Mouse (Mus musculus): ENCODE data around the gene Cnnm4. TPM values are rescaled to one million over a fixed set of nuclear protein-coding genes. Genes with fewer than 3 reads are reported as not detected.

Gene Cnnm4
- polyA plus RNA-seq (2016; fragmentation: Nextera tagmentation; extraction: Ambion mirVana) = 16.2 and 16.4 TPM in 2 replicates

DNA sequence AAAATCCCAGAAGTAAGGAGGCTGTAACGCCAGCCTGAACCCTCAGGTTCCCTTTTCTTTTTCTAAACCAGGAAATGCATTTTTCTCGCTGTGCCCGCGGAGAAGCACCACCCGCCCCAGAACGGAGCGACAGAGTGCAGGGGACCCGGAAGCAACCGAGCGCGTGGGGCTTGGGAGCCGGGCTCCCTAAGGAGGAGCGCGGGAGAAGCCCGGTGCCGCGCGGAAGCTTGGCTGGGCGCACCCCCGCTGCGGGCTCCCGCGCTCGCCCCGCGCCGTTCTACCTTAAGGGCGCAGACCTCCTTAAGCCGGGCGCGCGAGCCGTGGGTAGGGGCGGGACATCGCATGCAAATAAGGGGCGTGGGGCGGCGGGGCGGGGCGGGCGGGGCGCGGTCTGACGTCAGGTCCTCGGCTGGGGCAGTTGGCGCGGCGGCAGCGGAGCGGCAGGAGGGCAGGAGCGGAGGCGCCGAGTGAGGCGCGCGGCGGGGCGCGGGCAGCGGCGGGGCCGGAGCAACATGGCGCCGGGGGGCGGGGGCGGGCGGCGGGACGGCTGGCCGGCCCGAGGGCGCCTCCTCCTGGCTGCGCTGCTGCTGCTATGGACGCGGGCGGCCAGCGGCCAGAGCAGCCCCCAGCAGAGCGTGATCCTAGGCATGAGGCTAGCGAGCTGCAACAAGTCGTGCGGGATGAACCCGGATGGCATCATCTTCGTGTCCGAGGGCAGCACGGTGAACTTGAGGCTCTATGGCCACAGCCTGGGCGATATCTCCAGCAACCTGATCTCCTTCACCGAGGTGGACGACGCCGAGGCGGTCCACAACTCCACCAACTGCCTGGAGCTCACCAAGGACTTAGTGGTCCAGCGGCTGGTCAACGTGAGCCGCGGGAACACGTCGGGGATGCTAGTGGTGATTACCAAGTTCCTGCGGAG is at the start of gene Cnnm4:
Gene Cnnm4 (plus strand): TSS at position 440 of the 925 bp plus-strand sequence.
- H3K4me3 ChIP-seq = peak within 1 kb of the TSS; percentile 76
- peak; percentile 96 for DNase-seq (ENCODE audit: low spot score)
- no peaks in the 10 kb centered on the region for H3K36me3 ChIP-seq (replicated peaks)
- H3K9me3 ChIP-seq = no peaks in the 10 kb centered on the region
- under 1% methylated on average over 98 of the region's 98 CpGs for WGBS
- H3K27me3 ChIP-seq (replicated peaks; ENCODE audit: low read depth, poor library complexity, severe bottlenecking) = peaks cover 9% of the 10 kb centered on the region; the same call in 1 of the 2 replicates
- peaks cover 67% of the 10 kb centered on the region for H3K4me1 ChIP-seq
- H3K27ac ChIP-seq (replicated peaks) = peak within 1 kb of the TSS; percentile 85

DNA sequence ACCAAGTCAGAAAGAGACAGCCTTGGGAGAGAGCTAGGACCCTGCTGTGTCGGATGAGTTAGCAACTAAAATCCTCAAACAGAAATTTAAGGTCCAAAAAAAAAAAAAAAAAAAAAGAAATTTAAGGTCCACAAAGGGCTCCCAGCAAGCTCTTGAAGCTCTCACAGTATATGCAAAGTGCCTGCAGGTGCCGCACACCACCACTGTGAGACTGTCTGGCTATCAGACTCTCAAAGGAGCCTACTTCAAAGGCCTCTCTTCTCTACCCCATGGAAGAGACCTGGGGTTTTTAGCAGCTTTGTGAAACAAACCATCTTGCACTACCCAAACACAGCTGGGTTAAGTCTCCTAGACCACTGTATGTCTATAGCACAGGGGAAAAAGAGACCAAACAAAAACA is 41.9 kb upstream of the Cnnm4 start:
- Histone ChIP-seq H3K27ac (replicated peaks) (no peak overlapping the region), H3K36me3 (replicated peaks) (peaks cover 100% of the 10 kb centered on the region), H3K4me1 (no peaks in the 10 kb centered on the region), H3K9me3 (no peaks in the 10 kb centered on the region), H3K27me3 (replicated peaks; ENCODE audit: low read depth, poor library complexity, severe bottlenecking) (no peaks in the 10 kb centered on the region), H3K4me3 (no peak overlapping the region)
- 93% methylated on average over 2 of the region's 2 CpGs for WGBS
- no peak for DNase-seq (ENCODE audit: low spot score)

DNA sequence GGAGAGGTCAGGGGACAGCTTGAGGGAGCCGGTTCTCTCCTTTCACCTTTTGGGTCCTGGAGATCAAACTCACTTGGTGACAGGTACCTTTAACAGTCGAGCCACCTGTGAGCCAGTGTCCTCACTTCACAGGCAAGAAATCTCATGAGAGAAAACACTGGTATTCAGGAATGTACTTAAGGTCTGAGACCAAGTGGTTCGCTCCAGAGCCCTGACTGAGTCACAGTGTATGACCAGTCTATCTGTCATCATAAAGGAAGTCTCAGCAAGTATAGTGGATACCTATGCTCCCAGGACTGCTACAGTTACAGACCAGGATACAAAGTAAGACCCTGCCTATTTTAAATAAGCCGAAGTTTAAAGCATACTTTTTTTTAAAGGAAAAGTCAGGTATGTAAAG is 38.4 kb upstream of the Cnnm4 start:
- no peaks in the 10 kb centered on the region for H3K27me3 ChIP-seq (replicated peaks; ENCODE audit: low read depth, poor library complexity, severe bottlenecking)
- no peak overlapping the region for H3K4me3 ChIP-seq
- no peaks in the 10 kb centered on the region for H3K4me1 ChIP-seq
- no peak for DNase-seq (ENCODE audit: low spot score)
- H3K36me3 ChIP-seq (replicated peaks) = peaks cover 100% of the 10 kb centered on the region
- no peak overlapping the region for H3K27ac ChIP-seq (replicated peaks)
- WGBS = 89% methylated on average over 4 of the region's 4 CpGs
- H3K9me3 ChIP-seq = no peaks in the 10 kb centered on the region

- DNase-seq (ENCODE audit: low spot score) = no peak
- Histone ChIP-seq H3K27ac (replicated peaks) (no peak overlapping the region), H3K9me3 (no peaks in the 10 kb centered on the region), H3K4me3 (no peak overlapping the region), H3K4me1 (no peaks in the 10 kb centered on the region), H3K27me3 (replicated peaks; ENCODE audit: low read depth, poor library complexity, severe bottlenecking) (no peaks in the 10 kb centered on the region), H3K36me3 (replicated peaks) (peaks cover 100% of the 10 kb centered on the region)
- WGBS = 89% methylated on average over 3 of the region's 3 CpGs
Measured at GRCm38 (mm10) chr1:36433616-36434015, 37.8 kb upstream of the Cnnm4 start.

DNA sequence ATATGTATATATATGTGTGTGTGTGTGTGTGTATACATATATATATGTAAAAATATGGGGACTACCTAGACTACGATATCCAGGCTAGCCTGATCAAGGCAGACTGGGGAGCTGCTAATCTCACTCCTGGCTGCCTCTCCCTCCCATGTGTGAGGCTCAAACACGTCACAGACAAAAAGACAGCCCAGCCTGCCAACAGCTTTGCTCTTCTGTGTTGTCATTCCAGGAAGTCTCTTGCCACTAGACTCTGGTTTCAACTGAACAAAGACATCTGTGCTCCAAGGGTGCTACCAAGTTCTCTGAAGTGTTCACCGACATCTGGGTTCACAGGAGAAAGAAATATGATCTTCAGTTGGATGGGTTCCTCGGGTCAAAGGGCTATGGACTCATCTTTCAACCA is 36.3 kb upstream of the Cnnm4 start:
- H3K36me3 ChIP-seq (replicated peaks) = peaks cover 100% of the 10 kb centered on the region
- WGBS = 79% methylated on average over 4 of the region's 4 CpGs

DNA sequence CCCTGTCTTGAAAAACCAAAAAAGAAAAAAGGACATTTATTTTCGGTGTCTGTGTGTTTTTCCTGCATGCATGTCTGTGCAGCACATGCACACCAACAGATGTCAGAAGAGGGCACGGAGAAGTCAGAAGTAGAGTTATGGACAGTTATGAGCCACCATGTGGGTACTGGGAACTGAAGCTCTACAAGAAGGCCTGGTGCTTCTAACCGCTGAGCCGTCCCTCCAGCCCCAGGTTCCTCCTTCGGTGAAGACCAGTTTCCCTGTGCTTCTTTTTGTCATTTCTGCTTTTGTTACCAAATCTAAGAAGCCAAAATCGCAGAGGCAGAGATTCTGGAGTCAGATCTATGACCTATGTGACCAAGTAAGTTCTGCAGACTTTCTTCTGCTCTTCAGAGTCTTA is 34.9 kb upstream of the Cnnm4 start:
- H3K36me3 ChIP-seq (replicated peaks) = peaks cover 95% of the 10 kb centered on the region

More for the DNA sequence above, 36.3 kb upstream of the Cnnm4 start:
- no peak overlapping the region for H3K4me3 ChIP-seq
- DNase-seq (ENCODE audit: low spot score) = no peak
- H3K27me3 ChIP-seq (replicated peaks; ENCODE audit: low read depth, poor library complexity, severe bottlenecking) = no peaks in the 10 kb centered on the region
- no peaks in the 10 kb centered on the region for H3K9me3 ChIP-seq
- no peak overlapping the region for H3K27ac ChIP-seq (replicated peaks)
- H3K4me1 ChIP-seq = no peaks in the 10 kb centered on the region

DNA sequence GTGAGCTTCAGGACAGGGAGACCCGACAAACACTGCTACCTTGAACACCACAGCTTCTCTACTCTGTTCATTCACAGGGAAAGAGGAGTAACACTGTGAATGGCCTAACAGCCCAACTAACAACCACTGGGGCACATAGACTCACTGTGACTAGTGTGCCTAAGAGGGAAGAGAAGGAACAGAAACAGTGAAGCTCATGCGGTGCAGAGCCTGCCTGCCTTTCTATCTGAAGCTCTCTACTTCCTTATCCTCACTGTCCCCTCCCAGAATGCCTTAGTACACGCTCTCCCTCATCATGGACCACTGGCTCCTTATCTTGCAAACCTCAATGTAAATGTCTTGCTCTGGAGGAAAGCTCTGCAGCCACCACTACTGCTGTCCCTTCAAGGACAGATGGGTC is 34.2 kb upstream of the Cnnm4 start:
- no peak for DNase-seq (ENCODE audit: low spot score)
- H3K4me1 ChIP-seq = no peaks in the 10 kb centered on the region
- H3K9me3 ChIP-seq = no peaks in the 10 kb centered on the region
- H3K4me3 ChIP-seq = no peak overlapping the region
- no peaks in the 10 kb centered on the region for H3K27me3 ChIP-seq (replicated peaks; ENCODE audit: low read depth, poor library complexity, severe bottlenecking)
- H3K36me3 ChIP-seq (replicated peaks) = peaks cover 94% of the 10 kb centered on the region
- WGBS = 94% methylated on average over 3 of the region's 3 CpGs
- H3K27ac ChIP-seq (replicated peaks) = no peak overlapping the region

More for the DNA sequence above, 34.9 kb upstream of the Cnnm4 start:
- Histone ChIP-seq H3K27ac (replicated peaks) (no peak overlapping the region), H3K4me3 (no peak overlapping the region), H3K9me3 (no peaks in the 10 kb centered on the region), H3K4me1 (no peaks in the 10 kb centered on the region), H3K27me3 (replicated peaks; ENCODE audit: low read depth, poor library complexity, severe bottlenecking) (no peaks in the 10 kb centered on the region)
- WGBS = 94% methylated on average over 6 of the region's 6 CpGs
- no peak for DNase-seq (ENCODE audit: low spot score)

DNA sequence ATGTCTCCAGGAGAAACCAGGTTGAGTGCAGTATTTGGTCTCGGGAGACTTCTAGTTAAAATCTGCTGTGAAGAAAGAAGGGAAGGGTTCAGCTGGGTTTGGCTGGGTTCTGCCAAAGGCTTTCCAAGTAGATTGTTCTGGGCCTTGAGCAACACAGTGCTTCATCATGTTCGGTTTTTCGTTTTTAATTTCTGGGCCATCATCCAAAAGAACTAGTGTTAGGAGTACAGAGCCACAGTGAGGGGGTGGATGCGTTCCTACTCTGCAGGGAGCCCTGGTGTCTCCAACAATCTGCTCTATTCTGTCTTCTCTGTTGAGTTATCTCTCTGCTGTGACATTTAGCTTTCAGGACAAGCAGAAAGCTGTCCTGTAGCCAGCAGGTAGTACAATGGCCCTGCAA is 30.3 kb upstream of the Cnnm4 start:
- Histone ChIP-seq H3K9me3 (no peaks in the 10 kb centered on the region), H3K4me1 (peaks cover 9% of the 10 kb centered on the region), H3K27ac (replicated peaks) (no peak overlapping the region), H3K27me3 (replicated peaks; ENCODE audit: low read depth, poor library complexity, severe bottlenecking) (no peaks in the 10 kb centered on the region), H3K36me3 (replicated peaks) (peaks cover 68% of the 10 kb centered on the region), H3K4me3 (no peak overlapping the region)
- DNase-seq (ENCODE audit: low spot score) = no peak
- WGBS = 95% methylated on average over 4 of the region's 4 CpGs

GRCm38 (mm10) chr1:36444471-36445464 is 26.7 kb upstream of the Cnnm4 start, which contains the start of gene Lman2l:
Lman2l (minus strand) TSS chr1:36445271.
- peak; percentile 98 for DNase-seq (ENCODE audit: low spot score)
- Histone ChIP-seq H3K27ac (replicated peaks) (peak within 1 kb of the TSS; percentile 91), H3K4me1 (peaks cover 9% of the 10 kb centered on the region), H3K9me3 (no peaks in the 10 kb centered on the region), H3K27me3 (replicated peaks; ENCODE audit: low read depth, poor library complexity, severe bottlenecking) (no peaks in the 10 kb centered on the region), H3K36me3 (replicated peaks) (peaks cover 31% of the 10 kb centered on the region), H3K4me3 (peak within 1 kb of the TSS; percentile 80)
- under 1% methylated on average over 57 of the region's 57 CpGs for WGBS

DNA sequence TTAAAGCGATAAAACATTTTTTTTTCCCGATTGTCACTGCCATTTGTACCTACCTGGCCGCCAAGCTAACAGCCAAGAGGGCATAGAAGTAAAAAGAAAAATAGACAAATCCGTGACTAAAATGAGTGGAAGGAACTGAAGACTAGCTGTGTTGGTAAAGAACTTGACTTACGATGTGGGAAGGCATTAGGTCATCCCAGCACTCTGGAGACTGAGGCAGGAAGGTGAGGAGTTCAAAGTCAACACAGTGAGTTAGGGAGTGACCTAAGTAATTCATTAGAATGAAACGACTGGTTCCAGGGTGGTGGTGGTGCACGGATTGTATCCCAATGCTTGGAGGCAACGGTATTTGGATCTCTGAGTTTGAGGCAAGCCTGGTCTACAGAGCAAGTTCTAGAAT is 25.9 kb upstream of the Cnnm4 start:
- Histone ChIP-seq H3K4me3 (peak overlapping the region; percentile 80), H3K27ac (replicated peaks) (peak overlapping the region; percentile 66), H3K4me1 (peaks cover 9% of the 10 kb centered on the region), H3K9me3 (no peaks in the 10 kb centered on the region), H3K36me3 (replicated peaks) (peaks cover 28% of the 10 kb centered on the region), H3K27me3 (replicated peaks; ENCODE audit: low read depth, poor library complexity, severe bottlenecking) (no peaks in the 10 kb centered on the region)
- WGBS = 47% methylated on average over 8 of the region's 8 CpGs
- DNase-seq (ENCODE audit: low spot score) = no peak

DNA sequence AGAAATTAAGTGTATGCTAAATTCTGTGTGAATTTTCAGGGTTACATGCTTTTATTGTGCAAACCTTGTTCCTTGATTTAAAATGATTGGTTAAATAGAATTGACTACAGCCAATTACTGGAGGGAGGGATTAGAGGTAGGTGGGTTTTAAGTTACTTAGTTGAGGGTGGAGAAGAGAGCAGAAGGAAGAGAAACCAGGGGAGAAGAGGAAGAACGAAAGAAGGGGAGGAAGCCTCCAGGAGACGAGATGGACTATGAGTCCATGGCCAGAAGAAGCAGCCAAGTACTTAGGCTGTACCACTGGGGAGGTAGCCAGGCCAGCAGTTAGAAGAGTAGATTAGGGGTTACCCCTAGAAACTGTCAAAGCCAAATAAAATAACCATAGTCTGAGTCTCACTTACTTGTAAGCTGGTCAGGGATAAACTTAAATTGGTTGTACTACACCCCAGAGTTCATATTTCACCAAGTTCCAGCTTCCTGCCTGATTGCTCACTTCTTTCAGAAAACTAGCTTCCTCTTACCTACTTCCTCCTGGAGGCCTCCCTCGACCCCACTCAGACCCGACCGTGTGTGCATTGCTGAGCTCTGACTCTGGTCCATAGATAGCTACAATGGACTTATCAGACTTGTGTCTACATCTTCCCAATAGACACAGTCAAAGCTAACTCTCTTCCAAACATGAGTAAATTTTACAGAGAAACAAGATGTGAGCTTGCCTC is 25.2 kb upstream of the Cnnm4 start:
- H3K36me3 ChIP-seq (replicated peaks) = peaks cover 21% of the 10 kb centered on the region
- H3K27ac ChIP-seq (replicated peaks) = no peak overlapping the region
- H3K4me1 ChIP-seq = peaks cover 9% of the 10 kb centered on the region
- 86% methylated on average over 5 of the region's 5 CpGs for WGBS
- no peaks in the 10 kb centered on the region for H3K27me3 ChIP-seq (replicated peaks; ENCODE audit: low read depth, poor library complexity, severe bottlenecking)
- no peaks in the 10 kb centered on the region for H3K9me3 ChIP-seq
- no peak overlapping the region for H3K4me3 ChIP-seq
- DNase-seq (ENCODE audit: low spot score) = no peak

DNA sequence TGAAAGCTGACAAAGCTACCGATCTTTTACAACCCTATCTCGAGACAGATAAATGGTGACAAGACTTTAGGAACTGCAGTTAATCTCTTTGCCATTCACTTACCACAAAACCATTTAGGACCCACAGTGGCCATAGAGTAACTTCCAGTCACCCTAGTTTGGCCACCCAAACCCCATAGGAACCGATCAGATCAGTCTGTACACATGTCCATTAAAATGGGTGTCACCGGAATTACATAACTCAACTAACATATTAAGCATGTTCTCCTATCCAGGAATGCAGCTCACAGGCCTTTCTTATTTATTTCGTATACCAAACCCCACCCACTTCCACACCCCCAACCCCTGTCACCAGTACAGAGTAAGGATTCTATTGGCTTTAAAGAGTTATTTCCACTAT is 24.6 kb upstream of the Cnnm4 start:
- 89% methylated on average over 5 of the region's 5 CpGs for WGBS
- Histone ChIP-seq H3K4me1 (peaks cover 9% of the 10 kb centered on the region), H3K27me3 (replicated peaks; ENCODE audit: low read depth, poor library complexity, severe bottlenecking) (no peaks in the 10 kb centered on the region), H3K9me3 (no peaks in the 10 kb centered on the region), H3K4me3 (no peak overlapping the region), H3K36me3 (replicated peaks) (peaks cover 16% of the 10 kb centered on the region), H3K27ac (replicated peaks) (no peak overlapping the region)
- no peak for DNase-seq (ENCODE audit: low spot score)

Data from embryonic facial prominence, embryonic 10.5 days (tissue).